Mouse (Mus musculus): ENCODE measurements around the gene Epha4. TPM values are rescaled to one million over a fixed set of nuclear protein-coding genes. Genes with fewer than 3 reads are reported as not detected.
A peak's percentile ranks its signal among the peaks of the same experiment; 100 is the strongest.

Gene Epha4
- polyA plus RNA-seq, 1 experiment from 2014 or later: 59.5 TPM

DNA sequence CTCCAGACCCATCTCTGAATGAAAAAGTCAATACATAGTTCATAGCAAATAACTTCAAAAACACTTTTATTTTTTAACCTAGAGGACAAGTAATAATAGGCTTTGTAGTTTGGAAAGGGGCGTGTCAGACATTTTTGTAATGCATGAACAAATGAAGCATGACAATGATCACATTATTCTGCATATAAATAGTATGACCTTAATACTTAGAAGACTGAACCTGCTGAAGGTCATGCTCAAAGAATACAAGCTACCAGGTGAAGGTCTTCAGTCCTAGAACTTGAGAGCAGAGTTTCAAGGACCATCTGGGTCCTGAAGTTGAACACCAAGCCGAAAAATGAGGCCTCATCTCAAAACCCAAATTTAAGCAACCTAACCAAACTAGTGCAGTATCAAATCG, 62.2 kb downstream of the Epha4 start:
- 89% methylated on average over 3 of the region's 3 CpGs for WGBS
- no peak overlapping the region for H3K4me2 ChIP-seq (replicated peaks)
- no peak overlapping the region for H3K4me3 ChIP-seq
- H3K9ac ChIP-seq: no peak overlapping the region
- H3K36me3 ChIP-seq: no peaks in the 10 kb centered on the region
- no peak overlapping the region for H3K27ac ChIP-seq
- peaks cover 26% of the 10 kb centered on the region for H3K4me1 ChIP-seq
- ATAC-seq (ENCODE audit: low FRiP score, low read depth): no peak
- H3K9me3 ChIP-seq: no peaks in the 10 kb centered on the region
- no peaks in the 10 kb centered on the region for H3K27me3 ChIP-seq

DNA sequence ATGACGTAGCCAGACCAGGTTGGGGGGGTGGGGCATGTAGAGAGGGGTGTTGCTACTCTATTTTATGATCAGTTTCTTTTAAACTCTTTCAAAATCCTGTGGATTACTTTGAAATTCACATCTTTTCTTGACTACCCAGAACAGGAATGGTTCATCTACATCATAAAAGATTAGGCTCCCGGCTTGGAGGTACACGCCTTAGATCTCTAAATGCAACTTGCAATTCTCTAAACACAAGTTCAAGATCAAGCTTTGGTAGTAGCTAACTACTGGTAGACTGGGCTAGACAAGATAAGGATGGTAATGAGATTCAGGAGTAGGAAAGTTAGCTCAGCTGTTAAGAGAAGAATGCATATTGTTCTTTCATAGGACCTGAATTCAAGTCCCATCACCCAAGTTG, 63.3 kb downstream of the Epha4 start:
- Histone ChIP-seq H3K9ac (no peak overlapping the region), H3K9me3 (no peaks in the 10 kb centered on the region), H3K27me3 (no peaks in the 10 kb centered on the region), H3K4me3 (no peak overlapping the region), H3K4me2 (replicated peaks) (no peak overlapping the region), H3K4me1 (peaks cover 27% of the 10 kb centered on the region), H3K36me3 (no peaks in the 10 kb centered on the region), H3K27ac (no peak overlapping the region)
- ATAC-seq (ENCODE audit: low FRiP score, low read depth): no peak
- WGBS: 78% methylated on average over 3 of the region's 3 CpGs

DNA sequence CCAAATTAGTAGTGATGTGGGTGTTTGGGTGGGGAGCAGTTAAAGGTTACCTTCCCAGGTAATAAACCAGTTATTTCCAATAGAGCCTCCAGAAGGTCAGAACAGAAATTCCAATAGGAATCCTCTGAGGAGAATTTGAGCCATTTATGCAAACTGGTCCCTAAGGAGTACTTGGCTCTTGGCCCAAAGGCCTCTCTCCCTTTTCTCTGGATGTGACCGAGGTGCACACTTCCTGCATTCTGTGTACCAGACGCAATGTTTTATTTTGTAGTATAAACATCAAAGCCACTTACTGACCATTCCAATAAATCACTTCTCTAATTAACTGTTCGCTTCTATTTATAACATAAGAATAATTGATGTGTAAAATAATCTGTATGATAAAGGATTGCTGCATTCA, 64.7 kb downstream of the Epha4 start:
- no peak overlapping the region for H3K4me3 ChIP-seq
- no peak overlapping the region for H3K27ac ChIP-seq
- no peaks in the 10 kb centered on the region for H3K27me3 ChIP-seq
- H3K36me3 ChIP-seq: no peaks in the 10 kb centered on the region
- WGBS: 36% methylated on average over 3 of the region's 3 CpGs
- H3K9ac ChIP-seq: no peak overlapping the region
- H3K9me3 ChIP-seq: no peaks in the 10 kb centered on the region
- ATAC-seq (ENCODE audit: low FRiP score, low read depth): no peak
- H3K4me1 ChIP-seq: peaks cover 39% of the 10 kb centered on the region
- no peak overlapping the region for H3K4me2 ChIP-seq (replicated peaks)

DNA sequence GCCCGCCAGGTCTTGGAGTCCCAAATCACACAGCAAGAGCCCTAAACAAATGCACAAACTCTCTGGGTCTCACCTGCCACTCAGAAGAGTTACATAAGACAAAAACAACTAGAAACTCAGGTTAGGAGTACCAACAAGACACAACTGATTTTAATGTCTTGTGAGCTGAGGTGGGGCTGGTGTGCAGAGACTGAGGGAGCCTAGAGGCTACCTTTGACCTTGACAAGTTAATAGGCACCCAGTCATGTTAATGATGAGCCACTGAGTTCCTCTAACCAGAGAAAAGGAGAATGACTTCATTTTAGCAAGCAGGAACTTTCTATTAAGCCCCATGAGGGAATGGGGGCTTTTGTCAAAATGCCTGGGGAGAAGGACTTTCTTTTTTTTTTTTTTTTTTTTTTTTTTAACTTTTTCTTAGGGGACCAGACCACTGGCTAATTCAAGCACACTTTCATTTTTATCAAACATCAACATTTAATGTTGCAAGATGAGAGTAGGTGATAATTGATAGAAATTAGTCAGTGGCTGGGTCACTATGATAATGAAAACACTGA, 67.8 kb downstream of the Epha4 start:
- H3K36me3 ChIP-seq: peaks cover 26% of the 10 kb centered on the region
- peak overlapping the region; percentile 17; the same call in 1 of the 2 replicates for H3K4me2 ChIP-seq (replicated peaks)
- no peak overlapping the region for H3K9ac ChIP-seq
- no peak overlapping the region for H3K4me3 ChIP-seq
- H3K9me3 ChIP-seq: no peaks in the 10 kb centered on the region
- H3K27me3 ChIP-seq: no peaks in the 10 kb centered on the region
- H3K4me1 ChIP-seq: peaks cover 46% of the 10 kb centered on the region
- no peak for ATAC-seq (ENCODE audit: low FRiP score, low read depth)
- 53% methylated on average over 1 of the region's 1 CpGs for WGBS
- H3K27ac ChIP-seq: no peak overlapping the region

DNA sequence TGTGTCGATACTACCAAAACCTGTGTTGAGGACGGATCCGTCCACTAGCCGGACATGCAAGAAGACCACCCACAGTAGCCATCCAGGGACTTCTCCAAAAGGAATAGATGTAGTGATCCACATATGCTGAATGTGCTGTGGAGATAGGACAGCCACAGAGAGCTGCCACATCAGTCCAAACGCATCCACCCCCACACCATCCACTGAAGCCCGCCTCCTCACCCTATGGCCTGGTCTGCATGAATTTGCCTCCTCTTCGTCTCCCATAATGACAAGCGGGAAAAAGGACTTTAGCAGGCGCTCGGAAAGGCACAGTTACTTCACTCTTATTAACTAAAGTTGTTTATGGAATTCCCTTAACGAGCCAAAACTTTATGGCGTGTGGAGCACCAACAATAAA, 68.5 kb downstream of the Epha4 start:
- Histone ChIP-seq H3K4me3 (no peak overlapping the region), H3K9ac (no peak overlapping the region), H3K9me3 (no peaks in the 10 kb centered on the region), H3K4me2 (replicated peaks) (peak overlapping the region; percentile 17; the same call in 1 of the 2 replicates), H3K36me3 (peaks cover 26% of the 10 kb centered on the region), H3K27me3 (no peaks in the 10 kb centered on the region), H3K4me1 (peaks cover 50% of the 10 kb centered on the region), H3K27ac (no peak overlapping the region)
- no peak for ATAC-seq (ENCODE audit: low FRiP score, low read depth)
- WGBS: 41% methylated on average over 12 of the region's 12 CpGs

DNA sequence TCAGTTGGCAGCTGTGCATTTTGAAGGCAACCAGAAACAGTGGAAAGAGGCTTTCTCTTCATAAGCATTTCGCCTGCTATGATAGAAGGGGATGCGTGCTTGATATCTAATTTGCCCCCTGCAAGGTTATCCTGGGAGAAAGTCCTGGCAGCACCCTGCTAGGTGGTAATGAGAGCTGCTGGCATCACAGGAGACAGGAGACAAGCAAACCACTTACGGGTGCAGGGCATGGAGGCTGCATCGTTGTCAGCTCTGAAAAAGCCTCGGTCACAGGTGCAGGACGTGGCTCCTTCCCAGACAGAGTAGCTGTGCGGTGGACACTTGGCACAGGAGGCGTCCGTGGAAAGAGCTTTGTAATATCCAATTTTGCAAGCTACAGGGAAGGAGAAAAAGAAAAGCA, 70.2 kb downstream of the Epha4 start:
- Histone ChIP-seq H3K27me3 (no peaks in the 10 kb centered on the region), H3K4me2 (replicated peaks) (no peak overlapping the region), H3K4me1 (peaks cover 53% of the 10 kb centered on the region), H3K9me3 (no peaks in the 10 kb centered on the region), H3K36me3 (peaks cover 31% of the 10 kb centered on the region), H3K9ac (no peak overlapping the region), H3K27ac (no peak overlapping the region), H3K4me3 (no peak overlapping the region)
- WGBS: 86% methylated on average over 9 of the region's 9 CpGs
- no peak for ATAC-seq (ENCODE audit: low FRiP score, low read depth)

DNA sequence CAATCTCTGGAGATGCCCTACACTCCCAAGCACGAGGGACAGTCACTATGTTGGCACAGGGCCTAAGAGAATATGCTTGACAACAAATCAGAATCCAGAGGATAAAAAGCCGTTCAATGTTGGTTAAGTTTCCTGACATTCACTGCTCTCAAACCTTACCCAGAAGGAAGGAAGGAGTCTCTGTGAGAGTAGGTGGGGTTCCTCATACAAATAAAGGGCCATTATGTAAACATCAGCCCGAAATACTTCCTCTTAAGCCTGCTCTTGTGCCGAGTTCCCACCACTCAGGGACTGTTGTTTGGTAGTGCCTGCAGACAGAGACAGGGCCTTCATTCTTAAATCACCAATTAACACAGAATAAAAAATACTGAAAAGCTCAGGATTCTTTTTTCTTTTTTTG, 72.9 kb downstream of the Epha4 start:
- Histone ChIP-seq H3K27ac (no peak overlapping the region), H3K4me2 (replicated peaks) (no peak overlapping the region), H3K27me3 (no peaks in the 10 kb centered on the region), H3K4me1 (peaks cover 43% of the 10 kb centered on the region), H3K4me3 (no peak overlapping the region), H3K9ac (no peak overlapping the region), H3K36me3 (peaks cover 31% of the 10 kb centered on the region), H3K9me3 (no peaks in the 10 kb centered on the region)
- no peak for ATAC-seq (ENCODE audit: low FRiP score, low read depth)
- 31% methylated on average over 4 of the region's 4 CpGs for WGBS

DNA sequence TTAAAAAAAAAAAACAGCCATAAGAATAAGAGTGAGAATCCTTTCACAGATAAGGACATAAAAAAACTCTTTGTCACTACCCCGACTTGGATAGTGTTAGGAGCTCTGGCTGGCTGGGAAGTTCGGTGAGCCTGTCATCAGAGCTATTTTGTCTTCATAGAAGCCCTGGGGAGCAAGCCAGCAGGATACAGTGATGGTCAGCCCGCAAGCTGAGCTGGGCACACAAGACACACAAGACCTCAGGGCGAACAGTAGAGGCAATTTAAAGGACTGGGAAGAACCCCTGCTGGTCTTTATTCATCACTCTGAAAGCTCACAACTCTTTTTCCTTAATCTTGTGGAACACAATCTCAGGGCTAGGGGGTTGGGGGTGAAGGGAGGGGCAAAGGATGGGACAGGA, 73.5 kb downstream of the Epha4 start:
- ATAC-seq (ENCODE audit: low FRiP score, low read depth): no peak
- peaks cover 37% of the 10 kb centered on the region for H3K4me1 ChIP-seq
- peaks cover 32% of the 10 kb centered on the region for H3K36me3 ChIP-seq
- H3K27ac ChIP-seq: no peak overlapping the region
- H3K9ac ChIP-seq: no peak overlapping the region
- H3K4me3 ChIP-seq: no peak overlapping the region
- 28% methylated on average over 4 of the region's 4 CpGs for WGBS
- H3K9me3 ChIP-seq: no peaks in the 10 kb centered on the region
- H3K27me3 ChIP-seq: no peaks in the 10 kb centered on the region
- H3K4me2 ChIP-seq (replicated peaks): no peak overlapping the region

DNA sequence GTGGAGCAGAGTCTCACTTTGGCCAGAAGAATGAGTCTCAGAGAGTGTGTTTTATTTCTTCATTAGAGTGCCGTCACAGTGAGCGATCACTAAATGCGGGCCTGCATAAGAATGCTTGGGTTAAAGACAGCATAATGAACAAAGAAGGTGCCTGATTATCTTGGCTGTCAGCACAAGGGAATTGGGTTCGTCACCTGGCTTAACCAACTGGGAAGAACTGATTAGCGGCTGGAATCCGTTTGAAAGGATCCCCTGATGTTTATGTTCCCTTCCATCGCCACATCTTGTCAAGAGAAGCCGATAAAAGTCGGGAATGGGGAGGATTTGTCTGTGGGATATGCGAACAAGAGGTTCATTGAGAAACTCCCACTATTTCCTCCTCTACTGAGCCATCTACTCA, 74.4 kb downstream of the Epha4 start:
- H3K27me3 ChIP-seq: no peaks in the 10 kb centered on the region
- H3K4me2 ChIP-seq (replicated peaks): no peak overlapping the region
- H3K9me3 ChIP-seq: no peaks in the 10 kb centered on the region
- peaks cover 28% of the 10 kb centered on the region for H3K4me1 ChIP-seq
- H3K4me3 ChIP-seq: no peak overlapping the region
- 32% methylated on average over 10 of the region's 10 CpGs for WGBS
- peaks cover 40% of the 10 kb centered on the region for H3K36me3 ChIP-seq
- ATAC-seq (ENCODE audit: low FRiP score, low read depth): no peak
- no peak overlapping the region for H3K27ac ChIP-seq
- H3K9ac ChIP-seq: no peak overlapping the region

DNA sequence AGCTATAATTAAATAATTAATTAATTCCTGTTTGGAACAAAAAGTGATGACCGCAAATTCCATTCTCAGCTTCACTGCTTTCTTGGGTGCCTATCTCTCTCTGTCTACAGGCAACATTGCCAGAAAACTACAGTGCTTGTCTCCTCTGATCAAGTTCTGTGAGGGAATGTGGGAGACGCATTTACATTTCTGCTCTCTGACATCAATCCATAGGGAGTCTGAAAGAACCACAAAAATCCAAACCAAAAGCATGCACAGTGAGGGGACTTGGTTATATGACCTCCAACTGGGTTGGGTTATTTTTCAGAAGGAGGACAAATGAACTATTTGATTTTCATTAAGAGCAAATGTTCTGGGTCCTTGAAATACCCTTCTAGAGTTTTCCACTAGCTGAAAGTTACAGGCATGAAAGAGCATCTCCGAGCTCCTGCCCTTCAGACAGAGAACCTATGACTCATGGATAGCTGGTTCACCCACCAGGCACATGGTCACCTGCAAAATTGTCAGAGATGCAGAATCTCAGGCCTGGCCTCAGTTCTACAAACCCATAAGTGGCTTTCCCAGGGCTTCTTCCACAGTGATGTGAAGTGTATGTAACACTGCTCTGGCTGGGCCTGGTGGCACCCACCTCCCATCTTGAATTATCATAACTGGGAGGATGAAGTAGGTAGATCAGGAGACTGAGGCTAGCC, 75.4 kb downstream of the Epha4 start:
- no peak for ATAC-seq (ENCODE audit: low FRiP score, low read depth)
- H3K36me3 ChIP-seq: peaks cover 41% of the 10 kb centered on the region

DNA sequence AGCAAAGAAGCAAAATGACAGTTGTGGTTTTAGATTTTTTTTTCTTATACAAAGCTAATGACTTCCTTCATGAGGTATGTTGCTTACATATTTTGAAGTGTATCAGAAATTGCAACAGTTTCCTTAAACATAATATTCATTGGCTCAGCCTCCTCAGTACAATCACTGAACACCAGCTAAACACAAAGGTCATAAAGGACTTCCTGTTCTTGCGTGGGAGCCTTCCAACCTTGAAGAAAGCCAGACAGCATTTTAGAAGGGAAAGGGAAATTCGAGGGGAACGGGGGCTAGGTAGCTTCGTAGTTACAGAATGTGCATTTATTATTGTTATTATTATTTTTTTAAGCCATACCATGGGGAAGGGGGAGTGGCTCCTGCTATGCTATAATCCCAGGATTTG, 76.2 kb downstream of the Epha4 start:
- peaks cover 21% of the 10 kb centered on the region for H3K4me1 ChIP-seq
- H3K9me3 ChIP-seq: no peaks in the 10 kb centered on the region
- 44% methylated on average over 4 of the region's 4 CpGs for WGBS
- peaks cover 39% of the 10 kb centered on the region for H3K36me3 ChIP-seq
- no peak overlapping the region for H3K9ac ChIP-seq
- H3K4me2 ChIP-seq (replicated peaks): no peak overlapping the region
- no peak overlapping the region for H3K4me3 ChIP-seq
- no peak for ATAC-seq (ENCODE audit: low FRiP score, low read depth)
- H3K27me3 ChIP-seq: no peaks in the 10 kb centered on the region
- H3K27ac ChIP-seq: no peak overlapping the region

More for the DNA sequence above, 75.4 kb downstream of the Epha4 start:
- H3K9me3 ChIP-seq: no peaks in the 10 kb centered on the region
- H3K4me1 ChIP-seq: peaks cover 24% of the 10 kb centered on the region
- 83% methylated on average over 3 of the region's 3 CpGs for WGBS
- no peak overlapping the region for H3K4me3 ChIP-seq
- no peaks in the 10 kb centered on the region for H3K27me3 ChIP-seq
- no peak overlapping the region for H3K27ac ChIP-seq
- H3K4me2 ChIP-seq (replicated peaks): no peak overlapping the region
- no peak overlapping the region for H3K9ac ChIP-seq

DNA sequence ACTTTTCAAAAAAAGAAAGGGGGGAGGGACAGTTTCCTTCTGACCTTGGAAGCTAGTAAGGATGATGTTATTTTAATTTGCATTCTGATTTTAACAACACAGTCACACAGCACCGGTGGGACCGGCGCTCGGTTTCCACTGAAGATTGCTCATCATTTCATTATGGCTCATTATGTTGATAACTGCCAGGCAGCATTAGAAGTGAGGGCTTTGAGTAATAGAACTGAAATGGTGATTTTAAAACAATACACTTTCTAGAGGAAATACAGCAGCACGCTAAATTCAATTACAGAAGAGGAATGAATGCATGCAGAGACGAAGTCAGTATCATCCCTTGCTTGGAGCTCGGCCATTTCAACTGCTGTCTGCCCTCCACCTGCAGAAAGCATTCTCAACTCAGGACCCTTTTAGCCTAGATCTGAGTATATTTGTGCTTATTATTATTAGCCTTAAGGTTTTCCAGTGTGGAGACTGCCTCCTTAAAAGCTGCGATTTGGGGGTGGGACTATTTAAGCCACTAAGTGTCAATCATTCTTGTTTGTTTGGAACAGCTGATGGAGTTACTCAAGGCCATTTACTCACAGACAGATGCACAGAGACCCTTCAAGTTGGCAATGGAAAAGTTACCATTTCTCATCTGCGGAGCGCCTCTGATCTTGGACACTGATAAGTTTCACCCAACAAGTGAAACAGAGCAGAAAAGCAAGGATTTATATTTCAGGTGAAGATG, 76.8 kb downstream of the Epha4 start:
- no peaks in the 10 kb centered on the region; the same call in 1 of the 2 replicates for H3K9me3 ChIP-seq
- H3K36me3 ChIP-seq: peaks cover 35% of the 10 kb centered on the region
- H3K4me1 ChIP-seq: peaks cover 21% of the 10 kb centered on the region
- H3K9ac ChIP-seq: no peak overlapping the region
- H3K4me3 ChIP-seq: no peak overlapping the region
- WGBS: 86% methylated on average over 10 of the region's 10 CpGs
- H3K4me2 ChIP-seq (replicated peaks): no peak overlapping the region
- no peak for ATAC-seq (ENCODE audit: low FRiP score, low read depth)
- H3K27ac ChIP-seq: no peak overlapping the region
- no peaks in the 10 kb centered on the region for H3K27me3 ChIP-seq
